Mouse (Mus musculus): ENCODE data around the gene Gaa. TPM values are rescaled to one million over a fixed set of nuclear protein-coding genes. Genes with fewer than 3 reads are reported as not detected.

The Gaa gene
- 128 and 138 TPM in 2 replicates for polyA plus RNA-seq (2015; fragmentation: Nextera tagmentation; extraction: Ambion mirVana)

DNA sequence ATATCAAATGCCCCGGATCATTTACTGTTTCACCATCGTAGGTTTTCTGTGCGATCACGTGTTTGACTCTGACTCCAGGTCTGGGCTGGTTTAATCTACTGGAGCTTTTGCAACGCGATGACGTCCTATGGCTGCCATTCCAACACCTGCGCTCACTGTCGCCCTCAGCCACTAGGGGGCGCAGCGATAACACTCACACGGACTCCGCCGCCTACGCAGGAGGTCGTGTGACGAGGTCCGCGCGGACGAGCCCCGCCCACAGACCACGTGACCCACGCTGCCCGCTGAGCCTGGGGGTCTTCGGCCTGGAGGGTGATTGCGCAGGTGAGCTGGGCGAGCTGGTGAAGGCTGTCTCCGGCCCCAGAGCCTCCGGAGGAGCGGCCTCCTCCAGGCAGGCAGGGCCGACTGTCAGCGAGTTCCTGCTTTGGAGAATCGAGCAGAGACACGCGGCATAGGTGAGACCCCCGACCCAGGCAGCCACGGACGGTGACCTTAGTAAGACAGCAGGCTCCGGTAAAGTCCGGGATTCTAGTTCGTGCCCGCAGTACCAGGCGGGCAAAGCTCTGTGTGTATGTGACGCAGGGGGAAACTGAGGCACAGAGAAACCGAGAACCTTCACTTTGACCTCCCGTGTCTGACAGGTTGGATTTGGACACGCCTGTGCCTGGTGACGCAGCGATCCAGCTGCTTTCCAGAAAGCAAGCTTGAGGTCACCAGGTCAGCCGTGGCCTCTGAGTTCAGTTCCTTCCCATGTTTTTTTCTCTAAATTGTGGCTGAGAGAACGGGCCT, at the start of gene Gaa:
Gene Gaa (plus strand): TSS at position 120 of the 789 bp plus-strand sequence.

DNA sequence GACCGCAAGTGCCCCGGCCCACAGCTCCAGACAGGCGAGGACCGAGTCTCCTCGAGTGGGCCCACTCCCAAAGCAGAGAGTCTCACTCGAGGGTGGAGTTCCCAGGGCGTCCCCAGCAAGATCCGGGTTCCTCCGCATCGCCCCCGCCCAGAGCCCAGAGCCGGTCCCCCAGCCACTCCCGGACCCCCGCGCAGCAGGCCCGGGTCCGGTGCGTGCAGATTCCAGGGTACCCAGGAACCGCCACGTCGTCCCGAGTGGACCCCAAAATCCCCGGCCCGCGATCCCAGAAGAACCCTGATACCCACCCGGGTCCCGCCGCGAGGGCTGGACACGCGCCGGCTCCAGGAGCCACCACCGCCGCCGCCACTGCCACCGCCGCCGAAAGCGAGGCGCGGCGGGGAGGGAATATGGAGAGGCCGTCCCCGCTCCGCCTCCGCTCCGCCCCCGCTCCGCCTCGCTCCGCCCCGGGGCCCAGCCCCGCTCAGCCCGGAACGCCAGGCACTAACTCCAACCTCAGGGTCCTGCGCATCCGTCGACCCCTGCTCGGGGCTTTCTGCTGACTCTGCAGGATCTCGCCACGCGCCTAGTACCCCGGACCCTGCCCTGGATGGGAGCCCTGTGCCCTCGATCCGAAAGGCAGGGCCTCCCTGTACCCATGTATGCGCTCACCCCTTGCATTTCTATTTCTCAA, 39.5 kb upstream of the Gaa start, which contains the start of the genes Tbc1d16 and Ccdc40:
Gene Tbc1d16 (minus strand): TSS at position 409 of the 691 bp plus-strand sequence.
Gene Ccdc40 (plus strand): TSS at position 482 of the 691 bp plus-strand sequence.

DNA sequence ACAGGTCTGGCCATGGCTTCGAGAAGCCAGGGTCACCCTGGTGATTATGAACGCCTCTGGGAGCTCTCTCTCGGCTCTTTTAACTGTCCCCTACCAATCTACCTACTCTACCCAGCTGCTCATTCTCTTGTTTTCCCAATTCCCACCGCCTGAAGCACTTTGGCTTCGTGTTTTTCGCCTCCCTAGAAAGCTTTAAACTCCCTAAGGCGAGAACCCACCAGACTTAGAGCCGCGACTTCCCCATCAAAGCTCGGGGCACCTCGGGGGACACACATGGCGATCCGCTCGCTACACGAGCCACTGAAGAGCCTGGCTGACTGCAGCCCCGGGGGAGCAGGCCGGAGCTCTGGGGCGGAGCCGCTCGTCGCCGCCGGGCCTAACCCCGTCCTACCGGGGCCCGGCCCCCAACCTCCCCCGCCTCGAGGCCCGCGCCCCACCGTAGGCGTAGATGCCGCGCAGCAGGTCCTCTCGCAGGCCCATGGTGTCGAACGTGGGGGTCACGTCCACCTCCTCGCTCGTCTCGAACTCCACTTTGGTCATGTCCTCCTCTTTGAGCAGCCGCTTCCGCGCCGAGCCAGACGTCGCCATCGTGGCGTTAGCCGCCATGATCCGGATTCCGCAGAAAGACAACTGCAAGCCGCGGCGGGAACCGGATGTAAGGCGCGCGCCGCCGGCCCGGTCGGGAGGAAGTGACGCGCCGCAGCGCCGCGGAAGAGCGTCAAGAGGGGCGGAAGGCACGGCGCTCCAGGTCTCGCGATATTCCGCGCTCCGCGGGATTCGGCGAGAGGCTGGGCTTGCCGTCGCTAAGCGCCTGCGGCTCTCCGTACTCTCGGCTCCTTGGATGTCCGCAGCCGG, 31.9 kb downstream of the Gaa start, which contains the start of gene Eif4a3:
Gene Eif4a3 (minus strand): TSS at position 699 of the 855 bp plus-strand sequence.

DNA sequence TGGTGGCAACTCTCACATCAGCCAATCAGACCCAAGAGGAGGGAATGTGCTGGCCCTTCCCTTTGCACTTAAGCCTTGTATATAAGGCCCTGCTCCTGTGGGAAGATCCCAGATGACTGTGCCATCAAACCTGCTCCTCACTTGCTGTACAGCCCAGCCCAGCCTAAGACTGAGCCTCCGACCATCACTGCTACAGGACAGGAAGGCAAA, 39.9 kb downstream of the Gaa start, which contains the start of gene Card14:
Gene Card14 (plus strand): TSS at position 111 of the 210 bp plus-strand sequence.

Other genes starting within 250 kb of the Gaa start
- gene Cbx2, start 244.9 kb upstream of the Gaa start, polyA plus RNA-seq (2015; fragmentation: Nextera tagmentation; extraction: Ambion mirVana): 4.2 TPM in 2 replicates
- 6.8 and 7.6 TPM in 2 replicates for gene Cbx8, start 226.9 kb upstream of the Gaa start, polyA plus RNA-seq (2015; fragmentation: Nextera tagmentation; extraction: Ambion mirVana)
- gene Cbx4, start 181.7 kb upstream of the Gaa start, polyA plus RNA-seq (2015; fragmentation: Nextera tagmentation; extraction: Ambion mirVana): 21.9 TPM in 2 replicates
- gene Tbc1d16, start 39.4 kb upstream of the Gaa start, polyA plus RNA-seq (2015; fragmentation: Nextera tagmentation; extraction: Ambion mirVana): 32.0 and 38.5 TPM in 2 replicates
- gene Ccdc40, start 39.3 kb upstream of the Gaa start, polyA plus RNA-seq (2015; fragmentation: Nextera tagmentation; extraction: Ambion mirVana): 7.6 and 8.6 TPM in 2 replicates
- 216 and 222 TPM in 2 replicates for gene Eif4a3, start 32.2 kb downstream of the Gaa start, polyA plus RNA-seq (2015; fragmentation: Nextera tagmentation; extraction: Ambion mirVana)
- 0.87 and 1.4 TPM in 2 replicates for gene Card14, start 39.9 kb downstream of the Gaa start, polyA plus RNA-seq (2015; fragmentation: Nextera tagmentation; extraction: Ambion mirVana)
- 7.4 and 7.5 TPM in 2 replicates for gene Sgsh, start 87.6 kb downstream of the Gaa start, polyA plus RNA-seq (2015; fragmentation: Nextera tagmentation; extraction: Ambion mirVana)
- 8.2 and 8.5 TPM in 2 replicates for gene Slc26a11, start 87.7 kb downstream of the Gaa start, polyA plus RNA-seq (2015; fragmentation: Nextera tagmentation; extraction: Ambion mirVana)
- gene Rnf213, start 125.2 kb downstream of the Gaa start, polyA plus RNA-seq (2015; fragmentation: Nextera tagmentation; extraction: Ambion mirVana): 2.0 and 2.2 TPM in 2 replicates
- gene Endov, start 223.5 kb downstream of the Gaa start, polyA plus RNA-seq (2015; fragmentation: Nextera tagmentation; extraction: Ambion mirVana): 11.7 and 15.1 TPM in 2 replicates

Measured in neural tube, postnatal 0 days (tissue).